Mouse (Mus musculus) MN1 (cell line): ENCODE data around the gene Hibadh.
A peak's percentile ranks its signal among the peaks of the same experiment; 100 is the strongest.
"Not testable (repeated sequence)": the region's sequence is repeated elsewhere in the genome, so short reads cannot be mapped to it uniquely, and the experiment has no call there.

Experiments
- DNase-seq: peaks from one replicate; pipeline ENCODE4 v3.0.0-alpha.2; 2016; ENCODE audit warnings: low spot score

The Hibadh gene

DNA sequence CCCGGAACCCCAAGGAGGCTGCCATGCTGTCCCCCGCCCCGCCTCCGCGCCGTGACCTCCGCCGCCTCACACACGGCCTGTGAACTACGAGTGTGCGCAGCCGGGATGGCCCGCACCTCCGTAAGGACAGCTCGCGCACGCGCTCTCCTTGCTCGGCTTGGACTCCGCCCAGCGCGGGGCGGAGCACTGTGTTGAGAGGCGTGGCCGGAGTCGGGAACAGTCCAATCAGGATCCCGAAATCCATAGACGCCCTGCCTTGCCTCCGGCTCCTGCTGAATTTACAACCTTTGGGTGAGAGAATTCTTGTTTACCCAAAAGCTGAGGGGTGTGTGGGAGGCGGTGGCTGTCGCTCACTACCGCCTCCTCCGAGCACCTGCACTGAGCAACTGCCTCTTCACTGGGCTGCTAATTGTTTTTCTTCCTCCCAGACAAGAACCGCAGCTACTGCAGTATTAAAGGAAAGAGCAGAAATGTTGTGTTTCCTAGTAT, at the start of gene Hibadh:
Gene Hibadh, minus strand, starts transcription at position 166 of the 489 bp plus-strand sequence.
- DNase-seq: peak; percentile 97

DNA sequence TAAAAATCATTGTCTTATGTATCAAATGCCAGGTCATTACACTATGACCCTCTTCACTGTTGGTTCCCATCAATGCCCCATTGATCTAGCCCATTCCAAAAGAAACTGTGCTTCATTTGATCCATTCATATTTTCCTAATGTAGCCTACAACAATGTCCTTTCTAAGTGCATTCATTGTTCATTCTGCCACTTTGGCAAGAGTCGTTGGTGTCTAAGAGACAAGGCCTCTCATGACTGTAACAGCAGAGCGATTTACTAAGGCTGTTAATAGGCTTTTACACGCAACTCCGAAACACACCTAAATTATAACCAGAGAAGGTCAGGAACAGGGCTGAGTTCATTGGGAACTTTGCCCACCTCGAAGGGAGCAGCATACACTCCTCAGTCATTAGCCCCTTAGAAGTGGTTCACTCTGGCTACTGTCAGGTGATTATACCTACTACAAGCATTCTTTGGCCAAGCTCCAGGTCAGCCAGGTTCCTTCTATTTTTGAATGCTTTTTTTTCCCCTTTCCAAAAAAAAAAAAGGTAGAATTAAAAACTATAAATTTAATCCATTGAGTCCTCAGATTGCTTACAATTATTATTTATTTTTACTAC, 46.8 kb upstream of the Hibadh start:
- DNase-seq: no peak

DNA sequence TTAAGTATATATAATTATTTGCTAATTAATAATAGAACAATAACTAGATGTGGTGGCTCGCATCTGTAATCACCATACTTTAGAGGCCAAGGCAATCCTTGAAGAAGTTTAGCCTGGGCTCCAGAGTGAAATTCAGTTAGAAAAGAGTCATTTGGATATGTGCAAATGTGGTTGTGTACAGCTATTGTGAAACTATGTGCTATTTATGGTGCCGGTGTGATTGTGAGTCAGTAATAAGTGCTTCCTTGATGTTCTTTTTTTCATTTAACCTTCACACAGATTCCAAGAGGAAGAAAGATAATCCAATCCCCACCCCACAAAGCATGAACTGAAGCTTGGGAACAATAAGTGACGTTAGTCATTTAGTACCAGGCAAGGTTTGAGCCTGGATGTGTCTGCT, 42.4 kb upstream of the Hibadh start:
- DNase-seq: no peak

DNA sequence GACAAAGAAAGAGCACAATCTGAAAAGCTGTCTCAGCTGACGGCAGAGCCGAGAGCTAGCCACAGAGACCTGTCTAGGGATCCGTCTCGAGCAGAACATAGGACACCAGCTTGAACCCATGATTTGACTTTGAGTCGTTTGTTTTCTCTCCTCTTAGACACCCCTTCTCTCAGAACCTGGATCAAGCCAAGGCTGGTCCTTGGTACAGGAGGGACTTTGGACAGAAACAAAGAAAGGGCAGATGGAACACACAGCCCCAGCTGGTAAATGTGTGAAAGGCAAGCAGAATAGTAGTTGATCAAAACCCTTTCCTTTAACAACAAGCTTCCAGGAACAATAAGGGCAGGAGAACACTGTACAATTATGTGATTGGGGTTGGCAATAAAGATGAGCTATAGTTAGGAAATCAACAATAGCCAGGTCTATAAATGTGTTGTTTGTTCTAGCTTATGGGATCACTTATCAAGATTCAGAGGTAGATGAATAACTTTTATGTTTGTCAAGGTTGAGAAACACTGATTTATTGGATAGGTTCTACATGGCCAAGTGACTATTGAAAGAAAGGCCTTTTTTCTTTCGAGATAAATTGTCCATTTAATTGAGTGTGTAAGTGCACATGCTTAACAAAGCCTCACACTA, 41.8 kb upstream of the Hibadh start:
- DNase-seq: no peak

DNA sequence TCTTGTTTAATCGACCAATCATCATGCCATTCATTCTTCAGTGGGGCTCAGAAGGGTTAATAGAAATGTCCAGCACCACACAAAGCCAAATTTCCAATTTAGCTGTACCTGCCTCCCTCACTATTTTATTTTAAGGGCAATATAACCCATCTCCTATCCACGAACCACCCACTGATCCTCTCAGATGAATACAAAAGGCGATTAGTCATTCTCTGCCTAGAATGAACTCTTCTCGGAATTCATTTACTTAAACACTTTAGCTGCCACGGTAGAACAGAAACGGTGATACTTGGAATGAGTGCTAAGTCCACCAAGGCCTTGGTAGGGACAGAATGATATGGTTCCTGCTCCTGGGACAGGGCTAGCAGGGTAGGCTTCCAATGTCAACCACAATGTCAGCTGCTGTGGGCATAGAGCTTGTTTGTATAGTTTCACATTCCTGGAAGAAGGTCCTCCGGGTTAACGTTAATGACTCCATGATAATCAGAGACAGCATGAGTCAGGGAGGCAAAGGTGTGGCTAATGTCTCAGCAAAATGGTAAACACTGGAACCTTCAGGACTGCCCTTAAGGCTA, 40.4 kb upstream of the Hibadh start:
- DNase-seq: no peak

DNA sequence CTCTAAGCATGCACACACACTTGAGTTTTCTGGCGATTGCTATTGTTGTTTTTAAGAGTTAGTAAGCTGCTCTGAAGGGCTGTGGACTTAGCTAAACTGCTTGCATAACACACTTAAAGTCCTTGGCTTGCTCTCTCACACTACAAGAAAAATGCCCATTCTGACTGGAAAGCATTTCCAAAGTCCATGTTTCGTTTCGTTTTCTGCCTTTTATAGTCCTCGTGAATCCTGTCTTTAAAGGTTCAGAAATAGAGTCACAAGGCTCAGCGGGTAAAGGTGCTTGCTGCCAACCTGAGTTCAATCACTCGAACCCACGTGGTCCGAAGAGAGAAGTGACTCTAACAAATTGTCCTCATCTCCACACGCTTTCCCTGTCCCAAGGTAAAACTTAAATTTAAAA, 39.4 kb upstream of the Hibadh start:
- no peak for DNase-seq

DNA sequence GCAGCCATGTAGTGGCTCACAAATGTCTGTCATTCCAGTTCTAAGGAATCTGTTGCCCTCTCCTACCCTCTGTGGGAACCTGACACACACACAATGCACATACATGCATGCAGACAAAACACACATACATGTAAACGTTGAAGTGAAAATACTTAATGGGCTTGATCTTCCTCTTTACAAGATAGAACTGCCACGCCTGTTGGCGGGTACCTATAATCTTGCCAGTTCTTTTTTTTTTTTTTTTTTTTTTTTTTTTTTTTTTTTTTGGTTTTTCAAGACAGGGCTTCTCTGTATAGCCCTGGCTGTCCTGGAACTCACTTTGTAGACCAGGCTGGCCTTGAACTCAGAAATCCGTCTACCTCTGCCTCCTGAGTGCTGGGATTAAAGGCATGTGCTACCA, 37.3 kb upstream of the Hibadh start:
- not testable (repeated sequence) for DNase-seq

DNA sequence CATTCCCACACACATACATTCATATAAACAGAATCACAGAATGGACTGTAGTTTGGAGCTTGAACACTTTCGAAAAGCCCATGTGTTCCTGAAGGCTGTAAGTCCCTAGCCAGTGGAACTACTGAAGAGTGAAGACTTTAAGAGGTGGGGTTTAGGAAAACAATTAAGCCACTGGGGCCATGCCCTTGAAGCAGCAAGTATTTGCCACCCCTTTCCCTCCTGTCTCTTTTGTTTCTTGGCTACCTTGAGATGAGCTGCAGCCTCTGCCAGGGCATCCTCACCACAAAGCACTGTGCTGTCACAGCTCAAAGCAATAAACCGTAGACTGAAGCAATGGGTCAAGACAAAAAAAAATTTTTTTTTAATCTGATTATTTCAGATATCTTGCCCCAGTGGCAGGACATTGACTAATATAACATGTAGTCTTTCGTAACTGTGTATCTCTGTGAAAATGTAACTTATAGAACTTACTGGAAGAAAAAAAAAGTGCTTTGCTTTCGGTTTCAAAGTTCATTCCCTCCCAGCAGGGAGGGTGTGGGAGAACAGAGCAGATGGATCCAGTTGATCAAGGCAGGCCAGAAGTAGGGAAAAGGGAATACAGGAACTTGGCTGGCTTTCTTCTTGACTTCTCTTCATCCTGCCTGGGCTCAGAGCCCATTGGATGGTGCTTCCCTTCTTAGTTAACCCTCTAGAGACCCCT, 35.2 kb upstream of the Hibadh start:
- no peak for DNase-seq

DNA sequence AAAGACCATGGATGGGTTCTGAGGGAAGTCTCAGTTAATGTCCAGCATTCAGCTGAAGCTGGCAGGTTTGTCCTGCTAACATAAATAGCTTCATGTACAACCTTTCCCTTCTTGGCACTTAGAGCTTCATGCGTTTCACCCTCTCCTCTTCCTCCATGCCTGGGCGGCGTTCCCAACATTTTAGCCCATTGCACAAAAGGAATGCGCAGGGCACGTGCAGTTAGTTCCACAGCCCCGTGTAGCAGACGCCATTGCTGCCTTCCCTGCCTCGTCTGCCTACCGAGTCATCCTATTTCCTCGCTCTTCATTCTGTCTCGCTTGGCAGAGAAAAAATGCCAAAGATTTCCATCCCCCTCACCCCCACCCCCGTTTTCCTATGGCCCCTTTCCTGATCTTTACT, 34.4 kb upstream of the Hibadh start:
- no peak for DNase-seq

DNA sequence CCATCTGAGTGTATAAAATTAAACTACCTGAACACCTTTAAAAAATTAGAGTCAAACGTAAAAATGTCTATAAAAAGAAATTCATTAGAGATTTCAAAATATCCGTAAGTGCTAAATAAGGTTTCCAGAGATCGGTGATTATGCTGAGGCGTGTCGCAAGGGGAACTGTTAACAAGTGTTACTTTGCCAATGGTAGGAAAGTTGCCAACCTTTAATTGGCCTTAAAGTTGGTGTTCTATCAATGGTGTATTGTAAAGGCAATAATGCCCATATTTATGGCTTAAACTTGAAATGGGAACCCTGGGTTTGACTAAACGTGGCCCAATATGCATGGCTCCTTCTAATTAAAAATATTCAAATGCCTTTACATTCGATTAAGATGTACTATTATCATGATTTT, 33.5 kb upstream of the Hibadh start:
- DNase-seq: no peak

DNA sequence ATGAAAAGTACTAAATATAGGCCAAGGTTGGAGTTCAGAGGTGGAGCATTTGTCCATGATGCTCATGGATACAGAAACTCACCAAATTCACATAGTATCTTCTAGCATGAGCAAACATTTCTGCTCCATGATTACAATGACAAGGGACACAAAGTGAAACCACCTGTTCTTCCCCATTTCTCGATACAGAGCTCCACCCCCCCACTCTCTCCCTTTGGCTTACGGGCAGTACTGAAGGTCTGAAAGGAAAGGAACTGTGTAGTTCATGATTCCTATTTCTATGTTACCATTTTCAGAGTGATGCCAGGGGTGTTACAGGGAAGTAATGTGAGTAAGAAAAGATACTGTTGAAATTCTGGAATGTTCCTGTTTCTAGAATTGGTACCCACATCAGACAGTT, 32.4 kb upstream of the Hibadh start:
- no peak for DNase-seq

DNA sequence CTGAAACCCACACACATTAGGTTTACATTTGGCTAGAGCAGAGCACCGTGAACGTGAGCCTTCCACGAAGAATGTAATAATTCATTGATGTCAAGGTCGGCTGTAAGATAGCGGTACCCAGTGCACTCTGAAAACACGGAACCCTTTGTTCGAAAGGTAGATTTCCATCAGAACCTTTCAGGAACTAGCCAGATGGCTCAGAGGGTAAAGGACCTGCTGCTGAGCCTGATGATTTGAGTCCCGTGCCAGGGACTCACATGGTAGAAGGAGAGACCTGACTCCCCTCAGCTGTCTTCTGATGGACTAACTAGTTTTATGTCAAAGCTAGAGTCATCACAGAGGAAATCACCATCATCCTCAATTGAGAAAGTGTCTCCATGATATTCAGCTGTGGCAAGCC, 31.6 kb upstream of the Hibadh start:
- DNase-seq: no peak

DNA sequence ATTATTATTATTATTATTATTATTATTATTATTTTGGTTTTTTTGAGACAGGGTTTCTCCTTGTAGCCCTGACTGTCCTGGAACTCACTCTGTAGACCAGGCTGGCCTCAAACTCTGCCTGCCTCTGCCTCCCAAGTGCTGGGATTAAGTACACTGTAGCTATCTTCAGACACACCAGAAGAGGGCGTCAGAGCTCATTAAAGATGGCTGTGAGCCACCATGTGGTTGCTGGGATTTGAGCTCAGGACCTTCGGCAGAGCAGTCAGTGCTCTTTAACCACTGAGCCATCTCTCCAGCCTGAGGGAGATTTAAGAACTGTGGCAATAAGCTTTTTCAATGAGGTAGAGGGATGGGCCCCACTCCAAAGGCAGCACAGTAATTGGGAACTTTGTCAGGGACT, 29.7 kb upstream of the Hibadh start:
- not testable (repeated sequence) for DNase-seq

DNA sequence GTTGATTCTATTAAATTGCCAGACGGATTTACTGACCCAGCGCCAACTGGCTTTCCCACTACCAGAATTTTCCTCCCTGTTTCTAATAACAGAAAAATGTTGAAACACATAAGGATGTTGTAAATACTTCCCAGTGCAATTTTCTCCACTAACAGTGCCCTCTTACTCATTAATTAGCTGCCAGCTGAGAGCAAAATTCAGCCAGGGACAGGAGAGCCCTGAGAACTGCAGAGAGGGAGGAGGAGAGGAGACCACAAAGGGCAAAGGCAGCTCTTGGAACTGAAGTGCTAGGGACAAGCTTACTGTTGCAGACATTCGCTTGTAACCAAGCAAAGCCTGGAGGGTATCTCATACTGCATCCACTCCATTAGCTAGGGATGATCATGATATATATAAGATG, 27.5 kb upstream of the Hibadh start:
- DNase-seq: no peak

DNA sequence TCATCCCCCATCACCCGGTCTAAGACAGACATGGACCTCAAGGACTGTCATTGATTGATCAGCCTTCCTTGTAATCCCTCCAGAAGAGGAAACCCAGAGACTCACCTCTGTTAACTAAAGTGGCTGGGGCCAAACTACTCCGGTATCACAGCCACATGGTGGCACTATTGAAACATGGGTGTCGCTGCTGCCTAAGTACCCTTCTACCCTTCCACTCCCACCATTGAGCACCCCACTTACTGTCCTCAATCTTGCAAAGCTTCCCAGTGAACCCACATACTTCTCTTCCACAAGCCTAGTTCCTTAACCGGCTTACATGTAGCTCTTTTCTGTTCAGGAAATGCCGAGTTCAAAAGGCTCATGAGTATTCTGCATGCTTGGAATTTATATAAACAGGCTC, 22.8 kb upstream of the Hibadh start:
- DNase-seq: no peak

DNA sequence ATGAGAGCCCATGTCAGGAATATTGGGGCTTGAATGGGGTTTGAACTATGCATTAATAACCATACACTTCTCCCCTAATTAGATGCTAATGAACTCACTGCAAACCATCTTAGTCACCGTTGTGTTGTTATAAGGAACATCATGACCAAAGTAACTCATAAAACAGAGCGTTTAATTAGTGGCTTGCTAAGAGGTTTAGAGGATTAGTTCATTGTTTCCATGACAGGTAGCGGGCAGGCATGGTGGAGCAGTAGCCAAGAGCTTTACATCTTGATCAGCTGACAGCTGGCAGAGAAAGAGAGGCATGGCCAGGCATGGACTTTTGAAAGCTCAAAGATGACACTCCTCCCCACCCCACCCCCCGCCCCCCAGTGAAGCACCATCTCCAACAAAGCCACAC, 15.1 kb upstream of the Hibadh start:
- no peak for DNase-seq

DNA sequence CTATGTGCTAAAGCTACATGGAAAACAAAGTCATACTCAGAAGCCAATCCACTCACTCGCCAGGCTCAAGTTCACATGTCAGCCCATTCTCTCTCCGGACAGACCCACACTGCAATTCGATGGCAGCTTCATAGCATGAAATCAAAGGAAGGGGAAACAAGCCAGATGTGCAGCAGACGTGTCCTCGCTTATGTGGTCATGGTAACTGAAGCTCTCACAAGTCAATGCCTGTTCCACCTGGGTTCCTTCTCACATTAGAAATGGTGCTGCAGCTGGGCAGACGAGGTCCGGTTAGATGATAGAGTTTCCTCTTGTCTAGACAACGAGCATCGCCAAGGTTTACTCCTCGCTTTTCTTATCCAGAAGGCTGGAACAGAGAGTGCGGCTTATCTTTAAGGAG, 8.6 kb upstream of the Hibadh start:
- no peak for DNase-seq

DNA sequence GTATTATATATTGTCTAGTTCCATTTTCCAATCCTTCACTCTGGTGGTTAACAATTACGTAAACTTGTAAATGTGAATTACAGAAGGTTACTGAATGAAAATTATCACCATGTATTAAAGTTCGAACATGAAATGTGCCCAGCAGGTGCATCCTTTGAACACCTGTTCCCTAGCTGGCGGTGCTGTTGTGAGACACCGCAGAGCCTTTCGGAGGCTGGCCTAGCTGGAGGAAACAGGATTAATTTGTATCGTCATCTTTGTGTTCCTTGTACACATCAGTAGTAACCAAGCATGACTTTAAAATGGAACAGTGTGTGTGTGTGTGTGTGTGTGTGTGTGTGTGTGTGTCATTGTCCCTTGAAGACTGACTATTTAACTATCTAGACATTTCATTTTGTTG, 7.8 kb upstream of the Hibadh start:
- DNase-seq: no peak

DNA sequence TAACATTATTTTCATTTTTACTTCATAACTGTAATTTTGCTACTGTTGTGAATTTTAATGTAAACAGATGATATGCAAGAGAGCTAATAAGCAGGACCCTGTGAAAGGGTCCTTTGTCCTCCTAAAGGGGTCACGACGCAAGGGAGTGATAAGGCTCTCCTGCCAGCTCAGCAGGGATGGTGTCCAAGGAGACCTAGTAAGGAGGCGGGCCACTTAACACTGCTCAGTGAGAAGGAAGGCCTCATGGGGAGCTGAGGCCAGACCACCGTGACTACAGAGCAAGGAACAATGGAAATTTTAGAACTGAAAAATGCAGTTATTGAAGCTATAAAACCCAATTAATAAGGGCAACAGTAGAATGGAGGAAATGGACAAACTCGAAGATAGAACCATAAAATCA, 5.7 kb upstream of the Hibadh start:
- no peak for DNase-seq

DNA sequence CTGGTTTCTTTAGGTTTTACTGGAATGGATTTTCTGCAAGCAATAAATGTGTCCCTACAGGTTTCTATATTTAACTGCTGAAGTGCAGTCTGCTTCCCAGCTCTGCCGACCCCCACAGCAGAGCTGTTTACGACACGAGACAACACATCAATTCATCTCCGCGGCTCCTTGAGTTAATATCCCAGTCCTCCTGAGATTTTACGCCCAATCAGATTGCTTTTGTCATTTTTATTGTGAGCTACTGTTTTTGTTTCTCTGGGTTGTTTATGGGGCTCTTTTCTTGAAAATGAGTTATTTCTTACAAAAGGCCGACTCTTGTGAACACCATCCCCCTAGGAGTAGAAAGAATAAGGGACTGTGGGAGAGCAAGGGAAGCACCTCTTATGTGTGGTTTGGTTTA, 2.0 kb upstream of the Hibadh start:
- DNase-seq: no peak

DNA sequence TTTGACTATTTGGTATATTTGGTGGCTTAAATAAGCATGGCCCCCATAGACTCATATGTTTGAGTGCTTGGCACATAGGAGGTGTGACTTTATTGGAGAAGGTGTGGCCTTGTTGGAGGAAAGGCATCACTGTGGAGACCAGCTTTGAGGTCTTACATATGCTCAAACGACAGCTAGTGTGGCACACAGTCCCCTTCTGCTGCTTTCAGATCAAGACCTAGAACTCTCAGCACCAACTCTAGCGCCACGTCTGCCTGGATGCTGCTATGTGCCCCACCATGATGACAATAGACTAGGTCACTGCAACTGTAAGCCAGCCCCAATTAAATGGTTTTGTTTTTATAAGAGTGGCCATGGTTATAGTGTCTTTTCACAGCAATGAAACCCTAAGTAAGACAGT, 887 bp upstream of the Hibadh start:
- no peak for DNase-seq

DNA sequence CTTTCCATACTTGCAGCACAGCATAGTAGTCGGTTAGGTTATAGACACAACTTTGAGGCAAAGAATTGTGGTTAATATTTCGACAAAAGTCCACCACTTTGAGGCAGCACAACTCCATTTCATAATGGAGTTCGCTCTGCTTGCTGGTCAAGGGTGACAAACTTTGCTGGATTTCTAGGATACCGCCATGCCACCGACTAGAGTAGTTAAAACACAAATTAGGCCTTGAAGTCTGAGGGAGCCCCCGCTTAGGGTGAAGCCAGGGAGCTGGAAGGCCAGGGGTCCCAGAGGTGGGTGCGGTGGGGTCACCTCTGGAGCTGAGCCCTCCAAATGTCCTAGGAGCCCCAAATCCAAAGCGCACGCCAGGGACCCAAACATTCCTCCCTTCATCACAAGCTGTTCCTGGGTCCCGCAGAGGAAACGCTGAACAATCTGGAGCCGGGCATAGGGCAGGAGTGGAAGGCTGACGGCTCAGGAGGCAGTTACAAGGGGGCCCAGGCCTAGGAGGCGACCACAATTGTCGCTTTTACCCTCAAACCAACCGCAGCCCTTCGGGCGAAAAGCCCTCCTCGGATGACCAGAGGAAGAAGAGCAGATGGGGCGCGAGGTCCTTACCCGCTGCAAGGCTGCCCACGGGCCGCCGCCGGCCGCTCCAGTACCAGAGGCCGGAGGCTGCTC, 504 bp downstream of the Hibadh start:
- peak; percentile 18 for DNase-seq
